Mouse (Mus musculus) olfactory bulb, adult 2 months (tissue): ENCODE measurements around the gene Slc6a1.

ENCODE experiments used
- CTCF ChIP-seq: fragments of 200-500 bp; IDR thresholded peaks from 2 replicates; pipeline ENCODE4 v1.5.1; 2012; ENCODE audit warnings: low read depth, mild to moderate bottlenecking, low read length, moderate library complexity; ENCODE audit not compliant: insufficient read depth
- POLR2A ChIP-seq: fragments of 200-500 bp; IDR thresholded peaks from 2 replicates; pipeline ENCODE4 v1.6.1; 2012; ENCODE audit warnings: mild to moderate bottlenecking, low read depth, low read length, moderate library complexity; ENCODE audit not compliant: insufficient read depth

DNA sequence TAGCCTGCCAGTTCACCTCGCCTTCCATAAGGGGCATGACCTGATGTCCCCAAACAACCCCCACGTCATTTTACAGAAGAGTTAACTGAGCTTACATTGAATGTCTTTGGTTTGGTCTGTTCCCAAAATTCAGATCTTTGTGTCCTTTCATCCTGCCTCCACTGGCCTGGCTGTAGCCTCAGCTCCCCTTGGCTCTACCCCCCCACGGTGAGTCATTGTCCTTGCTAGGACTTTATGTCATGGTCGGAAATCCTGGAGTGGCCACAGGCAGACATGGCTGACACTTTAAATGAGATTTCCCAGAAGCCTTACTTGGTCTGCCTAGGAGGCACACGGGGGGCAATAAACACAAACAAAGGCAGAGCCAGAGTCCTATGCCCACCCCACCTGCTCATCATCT is 83.8 kb downstream of the Slc6a1 start:
- TF ChIP-seq CTCF (no peak), POLR2A (no peak)
